Mouse (Mus musculus): ENCODE data around the gene Il21. TPM values are rescaled to one million over a fixed set of nuclear protein-coding genes. Genes with fewer than 3 reads are reported as not detected.
A peak's percentile ranks its signal among the peaks of the same experiment; 100 is the strongest.

Gene Il21
- polyA plus RNA-seq, 1 experiment from 2014 or later: not detected

DNA sequence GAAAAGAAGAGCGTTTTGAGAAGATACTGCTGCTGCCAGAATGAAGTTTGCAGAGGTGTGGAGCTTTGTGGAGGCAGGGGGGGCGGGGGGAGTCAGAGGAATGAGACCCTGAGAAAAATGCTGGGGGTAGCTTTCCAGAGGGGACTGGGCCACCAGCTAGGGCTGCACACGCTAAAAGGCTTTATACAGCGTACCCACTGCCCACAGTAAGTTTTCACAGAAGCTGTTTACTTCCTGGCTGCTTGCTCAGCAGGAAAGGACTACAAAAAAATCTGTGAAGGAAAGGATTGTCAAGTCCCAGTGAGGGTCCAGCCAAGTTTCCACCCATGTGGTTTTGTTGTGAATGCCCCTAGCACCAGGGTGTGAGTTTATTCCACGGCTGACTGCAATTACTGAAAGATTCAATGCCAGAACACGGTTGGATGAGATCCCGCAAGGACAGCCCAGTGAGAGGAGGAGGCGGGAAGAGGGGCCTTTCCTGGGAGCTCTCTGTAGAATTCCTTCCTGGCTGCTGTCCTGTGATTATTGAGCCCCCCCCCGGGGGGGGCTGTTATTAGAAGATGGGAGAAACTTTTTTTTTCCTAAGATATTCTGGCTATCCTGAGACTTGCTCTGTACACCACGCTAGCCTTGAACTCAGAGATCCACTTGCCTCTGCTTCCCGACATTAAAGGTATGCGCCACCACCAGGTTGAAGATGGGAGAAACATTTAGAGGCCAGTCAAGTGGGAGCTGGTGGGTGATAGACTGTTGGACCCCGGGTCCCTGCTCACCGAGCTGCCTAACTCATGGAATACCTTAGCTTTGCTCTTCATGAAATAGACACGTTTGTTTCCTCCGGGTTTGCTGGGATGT lies 49.8 kb downstream of the Il21 start:
- Histone ChIP-seq H3K27ac (no peak overlapping the region), H3K4me2 (no peak overlapping the region; the same call in 1 of the 2 replicates), H3K4me3 (no peak overlapping the region), H3K27me3 (replicated peaks) (no peaks in the 10 kb centered on the region), H3K9ac (no peak overlapping the region), H3K9me3 (no peaks in the 10 kb centered on the region), H3K4me1 (no peaks in the 10 kb centered on the region), H3K36me3 (replicated peaks) (no peaks in the 10 kb centered on the region)
- peak; percentile 71 for ATAC-seq (replicated peaks)
- 26% methylated on average over 16 of the region's 16 CpGs for WGBS

DNA sequence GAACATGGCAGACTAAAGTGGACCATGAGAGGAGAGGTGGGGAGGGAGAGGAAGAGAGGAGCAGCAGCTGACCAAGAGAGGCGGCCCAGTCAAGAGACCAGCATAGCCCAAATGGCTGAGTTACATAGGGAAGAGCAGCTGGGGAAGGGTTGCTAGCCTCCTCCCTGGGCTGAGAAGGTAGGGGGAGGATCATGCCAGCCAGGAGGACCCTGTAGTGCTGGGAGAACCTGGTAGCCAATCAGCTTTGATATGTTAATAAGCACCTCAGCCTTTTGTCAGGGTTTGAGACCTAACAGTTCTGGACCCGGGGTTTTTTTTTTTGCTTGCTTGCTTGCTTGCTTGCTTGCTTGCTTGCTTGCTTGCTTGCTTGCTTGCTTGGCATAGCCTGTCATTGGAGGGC lies 51.4 kb downstream of the Il21 start:
- Histone ChIP-seq H3K9me3 (no peaks in the 10 kb centered on the region), H3K4me1 (no peaks in the 10 kb centered on the region)
- WGBS: 25% methylated on average over 2 of the region's 2 CpGs

GRCm38 (mm10) chr3:37180039-37180743 lies 52.2 kb downstream of the Il21 start:
- Histone ChIP-seq H3K4me3 (no peak overlapping the region), H3K9ac (no peak overlapping the region), H3K27ac (no peak overlapping the region), H3K9me3 (no peaks in the 10 kb centered on the region), H3K27me3 (replicated peaks) (no peaks in the 10 kb centered on the region), H3K4me1 (no peaks in the 10 kb centered on the region), H3K4me2 (no peak overlapping the region), H3K36me3 (replicated peaks) (no peaks in the 10 kb centered on the region)
- no peak for ATAC-seq (replicated peaks)
- 84% methylated on average over 12 of the region's 12 CpGs for WGBS

More for the DNA sequence above, 51.4 kb downstream of the Il21 start:
- Histone ChIP-seq H3K4me3 (no peak overlapping the region), H3K4me2 (no peak overlapping the region), H3K36me3 (replicated peaks) (no peaks in the 10 kb centered on the region), H3K9ac (no peak overlapping the region), H3K27ac (no peak overlapping the region), H3K27me3 (replicated peaks) (no peaks in the 10 kb centered on the region)
- ATAC-seq (replicated peaks): no peak

DNA sequence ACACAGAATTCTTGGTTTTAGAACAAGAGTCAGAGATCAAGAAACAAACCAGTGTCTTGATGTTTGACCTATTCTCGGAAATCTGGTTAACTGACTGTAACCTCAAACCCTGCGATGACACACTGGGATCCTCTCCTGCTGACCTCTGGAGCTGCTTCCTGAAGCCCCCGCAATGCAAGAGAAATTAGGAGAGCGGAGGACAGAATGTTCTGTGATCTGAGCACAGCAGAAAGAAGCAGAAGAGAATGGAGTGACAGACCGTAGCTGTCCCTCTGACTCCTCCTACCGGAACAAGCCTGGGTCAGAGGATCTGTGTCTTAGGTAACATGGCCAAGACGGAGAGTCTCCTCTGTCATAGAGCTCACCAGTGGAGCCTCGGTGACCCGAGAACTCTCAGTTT lies 53.0 kb downstream of the Il21 start:
- no peaks in the 10 kb centered on the region for H3K36me3 ChIP-seq (replicated peaks)
- H3K27ac ChIP-seq: no peak overlapping the region
- H3K4me3 ChIP-seq: no peak overlapping the region
- no peak overlapping the region for H3K9ac ChIP-seq
- WGBS: 94% methylated on average over 9 of the region's 9 CpGs
- ATAC-seq (replicated peaks): no peak
- no peaks in the 10 kb centered on the region for H3K9me3 ChIP-seq
- H3K4me1 ChIP-seq: no peaks in the 10 kb centered on the region
- H3K27me3 ChIP-seq (replicated peaks): no peaks in the 10 kb centered on the region
- no peak overlapping the region for H3K4me2 ChIP-seq

- no peaks in the 10 kb centered on the region for H3K9me3 ChIP-seq
- no peak overlapping the region for H3K9ac ChIP-seq
- H3K36me3 ChIP-seq (replicated peaks): no peaks in the 10 kb centered on the region
- no peak overlapping the region for H3K27ac ChIP-seq
- no peaks in the 10 kb centered on the region for H3K4me1 ChIP-seq
- no peak overlapping the region for H3K4me3 ChIP-seq
- 77% methylated on average over 10 of the region's 10 CpGs for WGBS
- ATAC-seq (replicated peaks): no peak
- no peaks in the 10 kb centered on the region for H3K27me3 ChIP-seq (replicated peaks)
- no peak overlapping the region for H3K4me2 ChIP-seq
These were observed 57.5 kb downstream of the Il21 start for GRCm38 (mm10) chr3:37174711-37175572.

GRCm38 (mm10) chr3:37173285-37173684 lies 59.2 kb downstream of the Il21 start:
- H3K4me3 ChIP-seq: no peak overlapping the region
- H3K4me1 ChIP-seq: no peaks in the 10 kb centered on the region
- H3K9ac ChIP-seq: no peak overlapping the region
- H3K4me2 ChIP-seq: no peak overlapping the region
- 91% methylated on average over 8 of the region's 8 CpGs for WGBS
- no peaks in the 10 kb centered on the region for H3K36me3 ChIP-seq (replicated peaks)
- no peak for ATAC-seq (replicated peaks)
- no peaks in the 10 kb centered on the region for H3K27me3 ChIP-seq (replicated peaks)
- H3K9me3 ChIP-seq: no peaks in the 10 kb centered on the region
- no peak overlapping the region for H3K27ac ChIP-seq

Small RNA genes lying within 50 kb of the gene (microRNA-seq; reads per million reads assigned to microRNA genes)
- gene Gm24169: not detected

Other genes with a start within 250 kb of the Il21 start
- gene Adad1, start 169.1 kb downstream of the Il21 start, polyA plus RNA-seq (2015; fragmentation: Nextera tagmentation; extraction: Ambion mirVana): 0.09 and 0.25 TPM in 2 replicates
- 0.15 and 0.46 TPM in 2 replicates for gene Il2, start 106.7 kb downstream of the Il21 start, polyA plus RNA-seq (2015; fragmentation: Nextera tagmentation; extraction: Ambion mirVana)
- gene Bbs12, start 79.9 kb upstream of the Il21 start, polyA plus RNA-seq (2015; fragmentation: Nextera tagmentation; extraction: Ambion mirVana): 4.9 and 5.0 TPM in 2 replicates
- gene Cetn4, start 80.1 kb upstream of the Il21 start, polyA plus RNA-seq (2015; fragmentation: Nextera tagmentation; extraction: Ambion mirVana): 2.1 and 2.8 TPM in 2 replicates
- 0.34 and 0.51 TPM in 2 replicates for gene Fgf2, start 115.7 kb upstream of the Il21 start, polyA plus RNA-seq (2015; fragmentation: Nextera tagmentation; extraction: Ambion mirVana)
- gene Spata5, start 187.3 kb upstream of the Il21 start, polyA plus RNA-seq (2015; fragmentation: Nextera tagmentation; extraction: Ambion mirVana): 27.4 and 36.2 TPM in 2 replicates
- gene Nudt6, start 187.6 kb upstream of the Il21 start, polyA plus RNA-seq (2015; fragmentation: Nextera tagmentation; extraction: Ambion mirVana): 8.0 and 9.7 TPM in 2 replicates

Data from midbrain, embryonic 15.5 days (tissue).